Mouse (Mus musculus): ENCODE results near the gene Dpyd.
A peak's percentile ranks its signal among the peaks of the same experiment; 100 is the strongest.

Dpyd gene

DNA sequence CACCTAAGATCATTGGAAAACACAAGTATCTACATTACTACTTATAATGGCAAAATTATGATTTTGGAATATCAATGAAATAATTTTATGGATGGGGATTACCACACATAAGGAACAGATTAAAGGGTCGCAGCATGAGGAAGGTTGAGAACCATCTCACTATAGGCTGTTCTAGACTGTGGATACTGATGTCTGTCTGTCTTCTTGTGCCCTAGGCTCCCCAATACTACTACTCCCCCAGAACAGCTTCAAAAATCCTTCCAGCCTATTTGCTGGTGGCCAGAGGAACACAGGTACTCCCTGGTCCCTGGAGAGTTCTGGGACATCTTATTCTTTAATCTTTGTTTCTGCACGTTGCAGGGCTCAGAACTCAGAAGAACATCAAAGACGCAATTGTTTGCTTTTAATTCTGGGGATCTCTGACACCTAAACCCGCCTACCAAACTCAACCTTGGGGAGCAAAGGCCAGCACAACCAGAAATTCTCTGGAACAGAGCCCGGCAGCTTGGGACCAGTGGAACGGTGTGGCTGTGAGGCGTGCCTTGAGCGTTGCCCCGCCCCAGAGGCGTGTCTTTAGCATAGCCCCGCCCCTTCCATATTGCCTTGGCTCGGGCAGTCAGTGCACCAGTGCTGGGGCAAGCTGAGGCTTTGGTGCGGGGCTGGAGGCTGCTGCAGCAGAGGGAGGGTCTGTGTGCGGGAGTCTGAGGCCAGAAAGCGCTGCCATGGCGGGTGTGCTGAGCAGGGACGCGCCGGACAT lies at the start of gene Dpyd:
TSS of gene Dpyd (plus strand) at position 576 of the 757 bp plus-strand sequence.
- peak; percentile 76 to 83 for DNase-seq

DNA sequence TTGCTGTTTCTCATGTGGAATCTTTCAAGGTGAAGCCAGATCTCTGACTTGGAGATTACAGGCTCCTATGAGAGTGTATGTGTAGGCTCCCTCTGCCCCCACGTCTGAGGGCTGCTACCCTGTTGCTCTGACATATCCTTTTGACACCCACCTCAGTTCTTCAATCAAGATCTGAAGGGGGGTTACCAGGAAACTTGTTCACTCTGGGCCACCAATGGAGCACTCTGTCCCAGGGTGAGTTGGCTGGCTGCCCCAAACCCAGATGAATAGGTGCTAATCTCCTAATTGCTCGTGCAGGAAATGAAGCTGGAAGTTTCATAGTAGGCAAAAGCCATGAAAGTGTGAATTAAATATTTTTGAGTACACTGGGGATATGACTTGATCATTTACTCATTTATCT lies 24.3 kb upstream of the Dpyd start:
- DNase-seq, result no peak

DNA sequence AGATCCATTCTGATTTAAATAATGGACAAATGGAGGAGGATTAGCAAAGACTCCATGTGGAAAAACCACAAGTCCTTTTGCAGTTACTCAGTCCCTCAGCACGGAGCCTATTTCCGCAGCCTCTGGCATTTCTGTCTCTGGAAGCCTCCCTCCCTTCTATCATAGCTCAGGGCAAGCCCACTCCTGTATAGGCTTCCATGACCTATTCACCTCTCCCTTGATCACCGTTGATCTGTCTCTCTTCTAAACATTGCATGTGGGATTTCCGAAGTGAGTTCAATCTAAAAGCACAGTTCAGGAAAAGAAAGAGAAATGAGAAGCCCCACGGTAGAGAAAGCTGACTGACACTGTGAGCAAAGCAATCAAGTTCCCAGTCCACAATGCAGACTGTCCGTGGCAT lies 20.2 kb upstream of the Dpyd start:
- DNase-seq, result no peak

- DNase-seq, result no peak
These were observed 14.2 kb upstream of the Dpyd start for GRCm38 (mm10) chr3:118547551-118548210.

- DNase-seq, result peak in 1 of 2 experiments; percentile 5
These were observed 4.3 kb upstream of the Dpyd start for GRCm38 (mm10) chr3:118557605-118558004.

- DNase-seq, result no peak
These were observed 2.0 kb upstream of the Dpyd start for GRCm38 (mm10) chr3:118559936-118560335.

- peak in 1 of 2 experiments; percentile 1 for DNase-seq
These were observed 362 bp downstream of the Dpyd start for GRCm38 (mm10) chr3:118562311-118562671.

DNA sequence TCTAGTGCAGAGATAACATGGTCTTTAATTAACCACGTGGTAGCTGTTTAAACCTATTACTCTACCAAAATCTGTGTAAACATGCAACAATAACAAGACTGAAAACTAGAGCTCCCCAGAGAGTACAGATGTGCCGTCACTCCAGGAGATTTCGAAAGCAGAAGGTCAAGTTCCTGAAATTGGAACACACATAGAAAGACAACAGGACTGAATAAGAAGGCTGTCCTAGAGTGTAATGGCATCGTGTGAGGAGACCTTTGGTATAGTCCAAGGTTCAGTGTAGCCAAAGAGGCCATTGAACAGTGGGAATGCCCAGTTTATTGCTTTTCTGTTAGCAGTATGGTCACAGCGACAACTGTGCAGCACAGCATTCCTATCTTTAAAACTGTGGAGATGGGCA lies 4.8 kb downstream of the Dpyd start:
- DNase-seq, result no peak

DNA sequence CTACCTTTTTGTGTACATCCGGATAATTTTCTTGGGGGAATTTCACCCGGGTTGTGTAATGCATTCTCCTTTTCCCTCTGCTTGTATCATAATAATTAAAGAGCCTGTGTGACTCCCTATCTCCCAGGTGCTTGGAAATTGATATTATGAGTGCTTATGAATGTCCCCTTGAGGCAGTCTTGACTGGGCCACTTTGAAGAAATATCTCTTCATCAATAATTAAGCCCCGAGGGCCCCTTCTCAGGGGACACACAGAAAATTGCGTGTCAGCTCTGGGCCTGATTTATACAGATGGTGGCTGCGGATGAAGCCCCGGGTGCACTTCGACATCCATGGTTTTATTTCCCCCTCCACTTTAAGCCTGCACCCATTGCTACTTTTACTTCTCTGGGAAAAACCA lies 8.3 kb downstream of the Dpyd start:
- no peak for DNase-seq

- no peak for DNase-seq
These were observed 28.6 kb downstream of the Dpyd start for GRCm38 (mm10) chr3:118590559-118590958.

GRCm38 (mm10) chr3:118594864-118595263 lies 32.9 kb downstream of the Dpyd start:
- DNase-seq, result no peak

GRCm38 (mm10) chr3:118595693-118596092 lies 33.8 kb downstream of the Dpyd start:
- no peak for DNase-seq

- no peak for DNase-seq
These were observed 40.0 kb downstream of the Dpyd start for GRCm38 (mm10) chr3:118601689-118602640.

DNA sequence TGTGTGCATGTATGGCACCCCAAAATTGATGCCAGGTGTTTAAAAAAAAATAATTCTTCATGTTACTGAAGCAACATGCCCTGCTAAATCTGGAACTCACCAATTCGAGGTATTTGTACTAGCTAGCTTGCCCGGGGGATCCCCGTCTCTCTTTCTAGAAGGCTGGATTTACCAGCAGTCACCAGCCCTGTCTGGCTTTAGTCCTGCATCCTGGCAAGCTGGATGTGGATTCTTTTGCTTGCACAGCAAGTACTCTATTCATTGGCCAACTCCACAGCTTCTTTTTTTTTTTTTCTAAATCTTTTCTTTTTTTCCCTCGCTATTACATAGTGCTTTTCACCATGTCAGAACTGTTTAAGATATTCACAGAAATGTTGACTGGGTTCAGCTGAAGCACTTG lies 46.8 kb downstream of the Dpyd start:
- DNase-seq, result no peak

DNA sequence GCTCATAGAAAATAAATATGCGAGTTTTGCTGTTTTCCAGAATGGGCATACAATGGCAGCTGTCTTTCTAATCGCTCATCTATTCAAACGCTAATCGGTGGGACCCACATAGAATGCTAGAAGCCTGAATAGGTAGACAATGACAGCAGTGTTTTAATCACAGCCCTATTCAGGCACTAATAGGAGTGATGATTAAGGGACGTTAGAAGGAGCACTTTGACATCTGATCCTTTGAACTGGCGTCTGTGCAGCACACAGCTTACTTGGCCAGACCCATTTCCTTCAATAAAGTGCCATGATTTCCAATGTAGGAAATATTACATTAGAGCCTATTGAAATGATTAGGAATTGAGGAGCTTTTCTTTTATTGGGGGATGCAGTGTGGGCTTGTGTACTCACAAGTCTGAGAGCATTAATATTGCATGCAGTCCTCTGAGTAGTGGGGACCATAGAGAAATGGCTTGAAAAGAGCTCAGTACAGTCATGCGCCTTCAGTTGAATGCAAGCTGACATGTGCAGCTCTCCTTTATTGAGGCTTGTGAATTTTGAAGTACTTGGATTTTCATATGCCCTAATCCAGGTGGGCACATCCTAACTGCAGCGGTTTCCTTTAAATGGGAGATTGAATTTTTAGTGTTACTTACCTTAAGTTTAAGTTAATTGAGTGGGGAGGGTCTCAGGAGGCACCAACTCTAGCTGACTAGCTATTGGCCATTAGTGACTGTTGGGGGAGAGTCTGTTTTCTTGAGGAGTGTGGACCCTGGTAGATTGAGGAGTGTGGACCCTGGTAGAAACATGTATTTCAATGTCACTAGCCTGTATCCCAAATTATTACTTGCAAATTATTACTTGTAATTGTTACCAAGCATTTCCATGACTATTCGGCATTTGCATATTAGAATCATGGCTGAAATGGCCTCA lies 64.8 kb downstream of the Dpyd start:
- no peak for DNase-seq

DNA sequence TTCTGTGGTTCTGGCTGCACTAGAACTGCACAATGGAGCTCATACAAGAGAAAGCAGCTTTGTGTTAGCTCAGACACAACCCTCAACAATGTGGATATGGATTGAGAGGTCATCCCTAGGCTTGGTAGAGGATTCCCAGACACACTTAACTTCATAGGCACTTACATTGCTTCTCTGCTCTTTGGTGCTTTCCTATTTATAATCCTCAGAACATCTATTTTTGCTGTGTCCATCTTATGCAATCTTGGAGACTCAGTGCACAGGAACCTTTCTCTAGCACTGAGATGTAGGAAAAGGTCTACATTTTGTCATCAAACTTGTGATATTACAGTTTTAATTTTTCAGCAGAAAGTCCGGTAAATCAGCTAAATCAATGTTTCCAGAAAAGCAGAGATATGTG lies 67.8 kb downstream of the Dpyd start:
- DNase-seq, result no peak

- DNase-seq, result no peak
These were observed 84.2 kb downstream of the Dpyd start for GRCm38 (mm10) chr3:118646024-118646570.

- no peak for DNase-seq
These were observed 102.2 kb downstream of the Dpyd start for GRCm38 (mm10) chr3:118663987-118664692.

GRCm38 (mm10) chr3:118674121-118674745 lies 112.3 kb downstream of the Dpyd start:
- DNase-seq, result no peak

- no peak for DNase-seq
These were observed 113.5 kb downstream of the Dpyd start for GRCm38 (mm10) chr3:118675441-118675840.

All from lung, adult 18-20 months (tissue).